In the genomic region with DNA sequence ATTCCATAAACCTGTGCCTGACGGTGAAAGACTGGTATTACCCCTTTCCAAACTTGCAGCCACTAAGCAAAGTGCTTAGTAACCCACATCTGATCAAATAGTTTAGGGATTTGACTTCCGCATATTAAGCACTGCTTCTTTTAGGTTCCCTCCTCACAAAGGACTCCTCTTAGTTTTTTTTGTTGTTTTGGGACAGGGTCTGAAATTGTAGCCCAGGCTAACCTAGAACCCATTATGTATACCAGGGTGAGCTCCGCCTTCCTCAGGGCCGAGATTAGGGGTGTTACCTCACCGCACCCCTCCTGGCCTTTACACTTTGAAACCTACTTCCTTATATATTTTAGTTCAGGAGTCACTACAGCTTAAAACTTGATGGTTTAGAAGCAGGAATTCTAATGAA, we compare ENCODE assay signal across 8 mouse cellular contexts. TPM values are rescaled to one million over a fixed set of nuclear protein-coding genes. Genes with fewer than 3 reads are reported as not detected.
A peak's percentile ranks its signal among the peaks of the same experiment; 100 is the strongest.
DNase-seq lines count a peak whose midpoint lies in the region; ATAC-seq and TF ChIP-seq lines count a peak whose summit lies in the region.

No protein-coding gene starts in this region.

- H3K9me3 ChIP-seq in erythroblast, embryonic 14.5 days (ENCODE audit: control insufficient read depth, low read length) = no peaks in the 10 kb centered on the region
- no peaks in the 10 kb centered on the region for H3K9me3 ChIP-seq in hindbrain, embryonic 10.5 days
- no peaks in the 10 kb centered on the region for H3K9me3 ChIP-seq in liver, postnatal 0 days (ENCODE audit: low read length)

- H3K4me2 ChIP-seq in liver, postnatal 0 days (ENCODE audit: low read depth, low read length) = peak overlapping the region; percentile 93

- no peaks in the 10 kb centered on the region for H3K79me3 ChIP-seq in C2C12 (ENCODE audit: low read depth)

- H3K36me3 ChIP-seq in erythroblast, embryonic 14.5 days (ENCODE audit: control insufficient read depth) = no peaks in the 10 kb centered on the region
- H3K36me3 ChIP-seq in C2C12 (ENCODE audit: control insufficient read depth, insufficient read depth) = no peaks in the 10 kb centered on the region
- H3K36me3 ChIP-seq in hindbrain, embryonic 10.5 days = no peaks in the 10 kb centered on the region
- no peaks in the 10 kb centered on the region for H3K36me3 ChIP-seq in liver, postnatal 0 days (replicated peaks; ENCODE audit: insufficient read depth, low read length)

- intact Hi-C loops in left cerebral cortex, postnatal 36 days (cut with DNase I) = loop anchor here (2.0 to 5.0 kb wide), 2 partner anchors 39 to 73 kb away; no protein-coding TSS in a partner anchor
- intact Hi-C loops in gastrocnemius, postnatal 14 days (cut with DNase I; ENCODE audit: low total_unique reads) = loop anchor here (5.0 kb wide), 1 partner anchor 93 kb away; no protein-coding TSS in a partner anchor

- peaks cover 74% of the 10 kb centered on the region for H3K4me1 ChIP-seq in erythroblast, embryonic 14.5 days (ENCODE audit: control insufficient read depth)
- H3K4me1 ChIP-seq in hindbrain, embryonic 10.5 days (replicated peaks) = peaks cover 70% of the 10 kb centered on the region
- H3K4me1 ChIP-seq in liver, postnatal 0 days (ENCODE audit: insufficient read depth) = peaks cover 44% of the 10 kb centered on the region

- no peak overlapping the region for H3K27ac ChIP-seq in hindbrain, embryonic 10.5 days
- H3K27ac ChIP-seq in liver, postnatal 0 days (ENCODE audit: low read depth) = 0 out of 2 replicates have a peak overlapping the region, but pooled peaks have one; percentile 87

- 40% methylated on average over 5 of the region's 5 CpGs for WGBS in hindbrain, embryonic 10.5 days
- 23% methylated on average over 5 of the region's 5 CpGs for WGBS in liver, postnatal 0 days (ENCODE audit: insufficient replicate concordance)

- peaks cover 16% of the 10 kb centered on the region for H3K27me3 ChIP-seq in erythroblast, embryonic 14.5 days (ENCODE audit: control insufficient read depth)
- no peaks in the 10 kb centered on the region for H3K27me3 ChIP-seq in C2C12 (ENCODE audit: control insufficient read depth, insufficient read depth, insufficient read length)
- peaks cover 4% of the 10 kb centered on the region; the same call in 1 of the 2 replicates for H3K27me3 ChIP-seq in hindbrain, embryonic 10.5 days (ENCODE audit: insufficient read depth, poor library complexity, severe bottlenecking)
- H3K27me3 ChIP-seq in liver, postnatal 0 days (ENCODE audit: insufficient read depth, low read length) = no peaks in the 10 kb centered on the region

- TF ChIP-seq EP300 in liver, postnatal 0 days (IDR thresholded peaks at IDR 0.05; ENCODE audit: low read depth) = no peak

- ATAC-seq in erythroblast, adult 5-6 weeks (replicated peaks; ENCODE audit: low FRiP score, poor library complexity, severe bottlenecking) = no peak
- no peak for ATAC-seq in liver, postnatal 0 days

- peak overlapping the region; percentile 59; the same call in 1 of the 2 replicates for H3K9ac ChIP-seq in liver, postnatal 0 days (replicated peaks)

- no peak overlapping the region for H3ac ChIP-seq in C2C12 (ENCODE audit: control insufficient read depth, insufficient read length, low read depth)

- no peak for TF ChIP-seq CTCF in C2C12 (IDR thresholded peaks at IDR 0.05; ENCODE audit: control insufficient read depth, insufficient read depth, insufficient read length)
- no peak for TF ChIP-seq CTCF in liver, postnatal 0 days (IDR thresholded peaks at IDR 0.05; ENCODE audit: low read depth)

- peaks cover 13% of the 10 kb centered on the region for H3K79me2 ChIP-seq in C2C12 (ENCODE audit: control insufficient read depth, insufficient read depth)

- H3K4me3 ChIP-seq in erythroblast, embryonic 14.5 days (replicated peaks) = peak overlapping the region; percentile 69
- H3K4me3 ChIP-seq in C2C12 (ENCODE audit: insufficient read depth, poor library complexity, severe bottlenecking) = peak overlapping the region; percentile 43
- H3K4me3 ChIP-seq in hindbrain, embryonic 10.5 days = peak overlapping the region; percentile 60
- H3K4me3 ChIP-seq in liver, postnatal 0 days (ENCODE audit: low read depth, low read length) = peak overlapping the region; percentile 56

- no peak for DNase-seq in hindbrain, embryonic 10.5 days (ENCODE audit: low spot score)
- no peak for DNase-seq in liver, postnatal 0 days
- no peak for DNase-seq in left cerebral cortex, postnatal 36 days (ENCODE audit: low spot score in 2 of 2)
- DNase-seq in T-cell, adult 2 months (ENCODE audit: low spot score) = no peak
- no peak for DNase-seq in gastrocnemius, postnatal 14 days

TF ChIP-seq in C2C12, 6 proteins besides CTCF, POLR2A, EP300 and RAD21:
- TF ChIP-seq MAX (IDR thresholded peaks at IDR 0.05) (no peak), FOSL1 (IDR thresholded peaks at IDR 0.05; ENCODE audit: insufficient read depth, low read length, poor library complexity, severe bottlenecking) (no peak), CEBPB (IDR thresholded peaks at IDR 0.05; ENCODE audit: low read depth) (no peak), MYOG (IDR thresholded peaks at IDR 0.05; ENCODE audit: control insufficient read depth, extremely low read depth, insufficient read length) (no peak), MYOD1 (IDR thresholded peaks at IDR 0.05; ENCODE audit: control insufficient read depth, insufficient read length, low read depth) (no peak), USF1 (IDR thresholded peaks at IDR 0.05; ENCODE audit: low read depth) (no peak)

RNA-seq across cellular contexts. Expression of a gene that starts 5.5 kb away (rescaled TPM):
- polyA plus RNA-seq in erythroblast, embryonic 14.5 days (2012) = 2.7 TPM in 2 replicates
- total RNA-seq in erythroblast, adult 5-6 weeks (2015; ENCODE audit: low replicate concordance) = 30.3 and 42.7 TPM in 2 replicates
- total RNA-seq in erythroblast, adult 5-6 weeks (2017; ENCODE audit: low replicate concordance) = 26.1 and 26.3 TPM in 2 replicates
- 40.5 TPM for polyA plus RNA-seq in C2C12 (2012; fragmentation: generic; extraction: Trizol)
- polyA plus RNA-seq in hindbrain, embryonic 10.5 days (2016; fragmentation: Nextera tagmentation; extraction: Ambion mirVana) = 24.4 and 25.2 TPM in 2 replicates
- 5.4 and 6.5 TPM in 2 replicates for polyA plus RNA-seq in liver, postnatal 0 days (2015; fragmentation: Nextera tagmentation; extraction: Ambion mirVana)
- 100 to 1,000 TPM; 169 to 193 TPM for total RNA-seq in left cerebral cortex, postnatal 36 days (2021)
- total RNA-seq in gastrocnemius, postnatal 14 days (2021) = 10 to 100 TPM; 49.0 to 55.3 TPM

RNA-seq across cellular contexts. Expression of a gene that starts 14.7 kb away (rescaled TPM):
- polyA plus RNA-seq in erythroblast, embryonic 14.5 days (2012) = 0.22 and 0.29 TPM in 2 replicates
- not detected in 2 replicates for total RNA-seq in erythroblast, adult 5-6 weeks (2015; ENCODE audit: low replicate concordance)
- 0.26 and 0.42 TPM in 2 replicates for total RNA-seq in erythroblast, adult 5-6 weeks (2017; ENCODE audit: low replicate concordance)
- polyA plus RNA-seq in C2C12 (2012; fragmentation: generic; extraction: Trizol) = 22.3 TPM
- polyA plus RNA-seq in hindbrain, embryonic 10.5 days (2016; fragmentation: Nextera tagmentation; extraction: Ambion mirVana) = 1.2 and 1.5 TPM in 2 replicates
- 2.0 and 4.2 TPM in 2 replicates for polyA plus RNA-seq in liver, postnatal 0 days (2015; fragmentation: Nextera tagmentation; extraction: Ambion mirVana)
- total RNA-seq in left cerebral cortex, postnatal 36 days (2021) = 100 to 1,000 TPM; 117 to 141 TPM
- total RNA-seq in gastrocnemius, postnatal 14 days (2021) = 10 to 100 TPM; 27.3 to 64.6 TPM

RNA-seq across cellular contexts. Expression of a gene that starts 14.9 kb away (rescaled TPM):
- polyA plus RNA-seq in erythroblast, embryonic 14.5 days (2012) = 2.6 and 3.3 TPM in 2 replicates
- total RNA-seq in erythroblast, adult 5-6 weeks (2015; ENCODE audit: low replicate concordance) = 20.0 and 23.6 TPM in 2 replicates
- total RNA-seq in erythroblast, adult 5-6 weeks (2017; ENCODE audit: low replicate concordance) = 15.7 and 26.5 TPM in 2 replicates
- polyA plus RNA-seq in C2C12 (2012; fragmentation: generic; extraction: Trizol) = 24.4 TPM
- 49.5 and 55.9 TPM in 2 replicates for polyA plus RNA-seq in hindbrain, embryonic 10.5 days (2016; fragmentation: Nextera tagmentation; extraction: Ambion mirVana)
- 6.7 and 7.0 TPM in 2 replicates for polyA plus RNA-seq in liver, postnatal 0 days (2015; fragmentation: Nextera tagmentation; extraction: Ambion mirVana)
- 10 to 100 TPM; 46.7 to 63.5 TPM for total RNA-seq in left cerebral cortex, postnatal 36 days (2021)
- 10 to 100 TPM; 20.1 to 21.5 TPM for total RNA-seq in gastrocnemius, postnatal 14 days (2021)

RNA-seq across cellular contexts. Expression of a gene that starts 46.8 kb away (rescaled TPM):
- polyA plus RNA-seq in erythroblast, embryonic 14.5 days (2012) = not detected in 2 replicates
- not detected in 2 replicates for total RNA-seq in erythroblast, adult 5-6 weeks (2015; ENCODE audit: low replicate concordance)
- 0.42 TPM in 1 of 2 replicates, not detected in the other for total RNA-seq in erythroblast, adult 5-6 weeks (2017; ENCODE audit: low replicate concordance)
- polyA plus RNA-seq in C2C12 (2012; fragmentation: generic; extraction: Trizol) = 0.66 TPM
- polyA plus RNA-seq in hindbrain, embryonic 10.5 days (2016; fragmentation: Nextera tagmentation; extraction: Ambion mirVana) = 1.1 and 2.2 TPM in 2 replicates
- polyA plus RNA-seq in liver, postnatal 0 days (2015; fragmentation: Nextera tagmentation; extraction: Ambion mirVana) = 0.11 and 0.21 TPM in 2 replicates
- 100 to 1,000 TPM; 139 to 161 TPM for total RNA-seq in left cerebral cortex, postnatal 36 days (2021)
- total RNA-seq in gastrocnemius, postnatal 14 days (2021) = 1 to 10 TPM in 1 of 2 experiments, under 1 TPM in 1; 0.49 to 1.1 TPM

RNA-seq across cellular contexts. Expression of a gene that starts 49.4 kb away (rescaled TPM):
- 3.2 TPM in 2 replicates for polyA plus RNA-seq in erythroblast, embryonic 14.5 days (2012)
- 1.9 and 5.0 TPM in 2 replicates for total RNA-seq in erythroblast, adult 5-6 weeks (2015; ENCODE audit: low replicate concordance)
- total RNA-seq in erythroblast, adult 5-6 weeks (2017; ENCODE audit: low replicate concordance) = 4.3 and 8.1 TPM in 2 replicates
- polyA plus RNA-seq in C2C12 (2012; fragmentation: generic; extraction: Trizol) = 28.1 TPM
- polyA plus RNA-seq in hindbrain, embryonic 10.5 days (2016; fragmentation: Nextera tagmentation; extraction: Ambion mirVana) = 12.8 and 22.2 TPM in 2 replicates
- 5.1 and 6.1 TPM in 2 replicates for polyA plus RNA-seq in liver, postnatal 0 days (2015; fragmentation: Nextera tagmentation; extraction: Ambion mirVana)
- 100 to 1,000 TPM; 718 to 779 TPM for total RNA-seq in left cerebral cortex, postnatal 36 days (2021)
- total RNA-seq in gastrocnemius, postnatal 14 days (2021) = 100 to 1,000 TPM in 1 of 2 experiments, 10 to 100 TPM in 1; 91.8 to 106 TPM
